Mouse (Mus musculus): ENCODE measurements at regions not wholly inside any gene's neighbourhood (a gene's known extent, or its start where the extent isn't known, plus 50 kb on each side); places are given as distances from the start of the nearest gene placed in this dataset.

- ATAC-seq (replicated peaks; ENCODE audit: insufficient number of reproducible peaks, low FRiP score, low TSS enrichment, poor library complexity, severe bottlenecking), result no peak
Observed at GRCm38 (mm10) chr13:5480779-5481178, 380.5 kb upstream of the Klf6 start.

- no peak for ATAC-seq (replicated peaks; ENCODE audit: insufficient number of reproducible peaks, low FRiP score, low TSS enrichment, poor library complexity, severe bottlenecking)
Observed at GRCm38 (mm10) chr13:5492266-5492665, 369.0 kb upstream of the Klf6 start.

GRCm38 (mm10) chr13:5497535-5497934 lies 363.7 kb upstream of the Klf6 start:
- no peak for ATAC-seq (replicated peaks; ENCODE audit: insufficient number of reproducible peaks, low FRiP score, low TSS enrichment, poor library complexity, severe bottlenecking)

- peak; percentile 92 for ATAC-seq (replicated peaks; ENCODE audit: insufficient number of reproducible peaks, low FRiP score, low TSS enrichment, poor library complexity, severe bottlenecking)
Observed at GRCm38 (mm10) chr13:5511784-5512183, 349.5 kb upstream of the Klf6 start.

GRCm38 (mm10) chr13:5515552-5515951 lies 345.7 kb upstream of the Klf6 start:
- ATAC-seq (replicated peaks; ENCODE audit: insufficient number of reproducible peaks, low FRiP score, low TSS enrichment, poor library complexity, severe bottlenecking), result no peak

GRCm38 (mm10) chr13:5516088-5516487 lies 345.2 kb upstream of the Klf6 start:
- ATAC-seq (replicated peaks; ENCODE audit: insufficient number of reproducible peaks, low FRiP score, low TSS enrichment, poor library complexity, severe bottlenecking), result no peak

GRCm38 (mm10) chr13:5519181-5519580 lies 342.1 kb upstream of the Klf6 start:
- ATAC-seq (replicated peaks; ENCODE audit: insufficient number of reproducible peaks, low FRiP score, low TSS enrichment, poor library complexity, severe bottlenecking), result no peak

GRCm38 (mm10) chr13:5519600-5519999 lies 341.7 kb upstream of the Klf6 start:
- ATAC-seq (replicated peaks; ENCODE audit: insufficient number of reproducible peaks, low FRiP score, low TSS enrichment, poor library complexity, severe bottlenecking), result no peak

- ATAC-seq (replicated peaks; ENCODE audit: insufficient number of reproducible peaks, low FRiP score, low TSS enrichment, poor library complexity, severe bottlenecking), result no peak
Observed at GRCm38 (mm10) chr13:5527400-5527799, 333.9 kb upstream of the Klf6 start.

GRCm38 (mm10) chr13:5540321-5540720 lies 321.0 kb upstream of the Klf6 start:
- ATAC-seq (replicated peaks; ENCODE audit: insufficient number of reproducible peaks, low FRiP score, low TSS enrichment, poor library complexity, severe bottlenecking), result no peak

- ATAC-seq (replicated peaks; ENCODE audit: insufficient number of reproducible peaks, low FRiP score, low TSS enrichment, poor library complexity, severe bottlenecking), result no peak
Observed at GRCm38 (mm10) chr13:5545521-5545920, 315.8 kb upstream of the Klf6 start.

- no peak for ATAC-seq (replicated peaks; ENCODE audit: insufficient number of reproducible peaks, low FRiP score, low TSS enrichment, poor library complexity, severe bottlenecking)
Observed at GRCm38 (mm10) chr13:5546011-5546410, 315.3 kb upstream of the Klf6 start.

GRCm38 (mm10) chr13:5546937-5547336 lies 314.3 kb upstream of the Klf6 start:
- no peak for ATAC-seq (replicated peaks; ENCODE audit: insufficient number of reproducible peaks, low FRiP score, low TSS enrichment, poor library complexity, severe bottlenecking)

GRCm38 (mm10) chr13:5548768-5549167 lies 312.5 kb upstream of the Klf6 start:
- no peak for ATAC-seq (replicated peaks; ENCODE audit: insufficient number of reproducible peaks, low FRiP score, low TSS enrichment, poor library complexity, severe bottlenecking)

- ATAC-seq (replicated peaks; ENCODE audit: insufficient number of reproducible peaks, low FRiP score, low TSS enrichment, poor library complexity, severe bottlenecking), result no peak
Observed at GRCm38 (mm10) chr13:5549175-5549574, 312.1 kb upstream of the Klf6 start.

- no peak for ATAC-seq (replicated peaks; ENCODE audit: insufficient number of reproducible peaks, low FRiP score, low TSS enrichment, poor library complexity, severe bottlenecking)
Observed at GRCm38 (mm10) chr13:5549747-5550146, 311.5 kb upstream of the Klf6 start.

GRCm38 (mm10) chr13:5550354-5550753 lies 310.9 kb upstream of the Klf6 start:
- ATAC-seq (replicated peaks; ENCODE audit: insufficient number of reproducible peaks, low FRiP score, low TSS enrichment, poor library complexity, severe bottlenecking), result no peak

- ATAC-seq (replicated peaks; ENCODE audit: insufficient number of reproducible peaks, low FRiP score, low TSS enrichment, poor library complexity, severe bottlenecking), result no peak
Observed at GRCm38 (mm10) chr13:5551131-5551530, 310.2 kb upstream of the Klf6 start.

- ATAC-seq (replicated peaks; ENCODE audit: insufficient number of reproducible peaks, low FRiP score, low TSS enrichment, poor library complexity, severe bottlenecking), result no peak
Observed at GRCm38 (mm10) chr13:5553461-5553860, 307.8 kb upstream of the Klf6 start.

- ATAC-seq (replicated peaks; ENCODE audit: insufficient number of reproducible peaks, low FRiP score, low TSS enrichment, poor library complexity, severe bottlenecking), result no peak
Observed at GRCm38 (mm10) chr13:5558095-5558494, 303.2 kb upstream of the Klf6 start.

- ATAC-seq (replicated peaks; ENCODE audit: insufficient number of reproducible peaks, low FRiP score, low TSS enrichment, poor library complexity, severe bottlenecking), result no peak
Observed at GRCm38 (mm10) chr13:5566479-5566878, 294.8 kb upstream of the Klf6 start.

Measured in monocyte, adult 5-6 weeks (primary cell).